Mouse (Mus musculus): Measurements from ENCODE around the gene 1110012L19Rik. TPM values are rescaled to one million over a fixed set of nuclear protein-coding genes. Genes with fewer than 3 reads are reported as not detected.
"Not testable (repeated sequence)": the region's sequence is repeated elsewhere in the genome, so short reads cannot be mapped to it uniquely, and the experiment has no call there.

Gene 1110012L19Rik
- total RNA-seq (2015; ENCODE audit: low replicate concordance): 4.6 and 14.1 TPM in 2 replicates
- total RNA-seq (2017; ENCODE audit: low replicate concordance): 3.4 and 3.5 TPM in 2 replicates

DNA sequence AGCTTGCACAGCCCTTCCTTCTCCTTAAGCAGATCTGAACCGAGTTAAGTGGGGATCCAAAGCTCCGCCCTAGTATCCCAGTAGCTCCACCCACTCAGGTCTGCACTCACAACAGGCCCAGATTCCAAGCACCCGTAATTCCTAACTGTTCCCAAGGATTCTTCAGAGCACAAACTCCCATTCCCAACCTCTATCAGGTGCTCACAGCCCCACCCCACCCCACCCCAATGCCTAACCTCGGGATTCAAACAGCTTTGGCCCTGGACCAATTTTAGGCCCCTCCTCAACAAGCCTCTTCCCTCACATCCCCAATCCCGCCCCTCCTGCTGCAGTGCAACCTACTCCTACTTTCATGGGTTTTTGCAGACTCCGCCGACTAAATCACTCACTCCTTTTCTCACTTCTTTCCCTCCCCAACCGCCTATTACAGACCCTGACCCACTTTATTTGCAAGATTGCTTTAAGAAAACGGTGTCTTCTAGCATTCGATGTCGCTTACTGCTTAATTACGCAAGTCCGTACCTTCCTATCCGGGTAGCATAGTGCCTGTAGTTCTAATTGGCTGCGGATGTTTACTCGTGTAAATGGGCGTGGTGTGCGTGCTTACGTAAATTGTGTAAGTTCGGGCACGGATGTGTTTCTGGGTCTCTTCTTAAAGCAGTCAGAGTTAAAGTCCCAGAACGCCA is at the start of gene 1110012L19Rik:
Gene 1110012L19Rik, plus strand, starts transcription at position 602 of the 686 bp plus-strand sequence.
- ATAC-seq (replicated peaks; ENCODE audit: low FRiP score, poor library complexity, severe bottlenecking): peak; percentile 96

DNA sequence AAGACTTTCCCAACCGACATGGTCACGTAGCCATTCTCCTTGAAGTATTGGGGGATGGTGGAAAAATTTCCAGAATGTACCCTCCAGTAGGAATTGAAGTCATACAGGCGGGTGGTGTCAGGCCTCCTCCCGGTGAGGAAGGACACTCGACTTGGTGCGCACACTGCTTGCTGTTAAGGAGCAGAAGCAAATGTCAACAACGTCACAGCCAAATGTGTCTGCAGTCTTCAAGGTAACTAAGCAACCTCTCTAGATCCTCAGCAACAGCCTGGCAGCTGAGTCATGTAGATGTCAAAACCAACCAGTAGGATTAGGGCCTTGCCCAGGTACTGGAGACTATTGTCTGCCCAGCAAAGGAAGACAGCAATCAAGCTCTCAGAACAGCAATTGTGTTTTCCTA is 22.7 kb upstream of the 1110012L19Rik start:
- no peak for ATAC-seq (replicated peaks; ENCODE audit: low FRiP score, poor library complexity, severe bottlenecking)

DNA sequence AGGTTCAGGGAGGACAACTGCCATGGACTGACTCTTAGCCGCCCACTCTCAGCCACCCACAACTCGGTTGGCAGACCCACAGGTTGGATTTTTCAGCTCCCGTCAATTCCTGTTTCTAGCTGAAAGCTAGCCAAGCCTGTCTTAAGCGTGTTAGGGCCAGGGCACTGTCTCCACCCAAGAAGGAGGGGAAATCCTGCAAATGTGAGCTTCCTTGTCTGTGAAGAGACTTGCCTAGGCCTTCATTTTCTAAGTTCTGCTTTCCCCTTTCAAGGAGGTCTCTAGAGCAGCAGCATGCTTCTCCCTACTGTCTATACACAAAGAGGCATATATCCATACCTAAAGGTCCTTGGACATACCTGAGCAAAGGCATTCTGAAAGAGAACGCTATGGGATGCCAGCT is 22.2 kb upstream of the 1110012L19Rik start:
- no peak for ATAC-seq (replicated peaks; ENCODE audit: low FRiP score, poor library complexity, severe bottlenecking)

DNA sequence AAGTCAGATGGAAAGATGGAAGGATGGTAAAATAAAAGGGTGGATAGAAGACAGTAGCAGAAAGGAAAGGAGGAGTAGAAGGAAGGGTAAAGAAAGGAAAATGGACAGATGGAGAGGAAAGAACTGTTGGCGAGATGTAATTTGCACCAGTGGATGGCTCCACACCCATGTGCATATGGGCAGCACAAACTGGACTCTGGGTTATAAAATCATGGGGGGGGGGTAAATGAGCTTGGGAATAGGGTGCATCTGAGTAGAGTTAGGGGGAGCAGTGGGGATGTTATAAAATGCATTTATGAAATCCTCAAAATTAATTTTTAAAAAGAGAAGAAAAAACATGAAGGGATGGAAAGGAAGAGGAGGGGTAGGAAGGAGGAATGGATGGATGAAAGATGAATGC is 21.5 kb upstream of the 1110012L19Rik start:
- ATAC-seq (replicated peaks; ENCODE audit: low FRiP score, poor library complexity, severe bottlenecking): no peak

DNA sequence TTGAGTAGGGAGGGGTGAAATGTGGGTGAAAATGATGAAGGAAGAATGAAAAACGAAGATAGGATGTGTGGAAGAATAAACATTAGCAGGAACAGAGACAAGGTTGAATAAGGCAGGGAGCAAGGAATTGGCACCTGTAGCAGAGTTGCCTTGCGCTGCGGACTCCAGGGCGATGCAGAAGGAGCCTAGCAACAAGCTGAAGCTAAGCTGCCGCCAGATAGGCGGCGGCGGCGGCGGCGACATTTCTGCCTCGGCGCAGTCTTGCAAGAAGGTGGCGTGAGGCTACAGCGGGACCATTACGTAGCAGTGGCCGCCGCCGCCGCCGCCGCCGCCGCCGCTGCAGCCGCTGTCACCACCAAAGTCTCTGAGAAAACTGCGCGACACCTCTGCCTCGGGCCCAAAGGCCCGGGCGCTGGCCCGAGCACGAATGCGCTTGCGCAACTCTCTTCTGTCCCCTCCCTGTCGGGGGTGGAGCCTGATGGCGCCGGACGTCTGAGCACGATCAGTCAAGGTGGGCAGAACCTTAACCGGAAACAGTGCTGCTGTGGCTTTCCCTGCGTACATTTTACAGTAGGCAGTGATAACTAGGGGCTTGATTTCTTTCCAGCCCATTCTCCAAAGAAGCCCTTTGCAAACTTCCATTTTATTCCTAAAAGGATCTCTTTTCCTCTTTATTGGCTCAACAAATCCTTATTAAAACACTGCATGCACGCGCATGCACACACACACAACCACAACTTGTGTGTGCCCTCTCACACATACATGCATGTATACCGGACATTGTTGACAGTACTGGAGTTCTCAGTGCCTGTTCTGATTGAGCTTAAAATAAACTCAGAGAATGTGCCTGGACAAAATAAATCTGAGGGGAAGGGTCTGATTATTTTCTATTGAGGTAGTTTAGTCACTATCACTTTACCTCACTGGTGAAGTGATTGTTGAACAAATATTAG is 20.7 kb upstream of the 1110012L19Rik start, which contains the start of gene Ids:
Gene Ids, minus strand, starts transcription at position 424 of the 953 bp plus-strand sequence.
- peak; percentile 99 for ATAC-seq (replicated peaks; ENCODE audit: low FRiP score, poor library complexity, severe bottlenecking)

DNA sequence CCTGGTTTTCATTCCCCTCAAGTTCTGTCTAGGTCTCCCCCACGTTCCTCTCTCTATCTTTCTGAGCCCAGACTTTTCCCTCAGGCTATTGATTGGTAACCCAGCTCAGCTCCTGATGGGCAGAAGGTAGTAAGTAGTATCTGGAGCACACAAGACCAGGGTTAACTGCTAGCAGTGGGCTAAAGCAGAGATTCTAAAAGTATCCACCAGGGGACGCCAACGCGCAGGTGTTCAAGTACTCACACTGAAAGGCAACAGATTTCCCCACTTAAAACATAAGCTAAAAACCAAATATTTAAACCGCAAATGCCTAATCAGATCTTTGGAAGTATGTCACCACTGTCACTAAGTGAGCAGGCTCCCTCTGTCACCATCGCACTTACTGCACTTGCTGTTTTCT is 15.9 kb upstream of the 1110012L19Rik start:
- ATAC-seq (replicated peaks; ENCODE audit: low FRiP score, poor library complexity, severe bottlenecking): not testable (repeated sequence)

DNA sequence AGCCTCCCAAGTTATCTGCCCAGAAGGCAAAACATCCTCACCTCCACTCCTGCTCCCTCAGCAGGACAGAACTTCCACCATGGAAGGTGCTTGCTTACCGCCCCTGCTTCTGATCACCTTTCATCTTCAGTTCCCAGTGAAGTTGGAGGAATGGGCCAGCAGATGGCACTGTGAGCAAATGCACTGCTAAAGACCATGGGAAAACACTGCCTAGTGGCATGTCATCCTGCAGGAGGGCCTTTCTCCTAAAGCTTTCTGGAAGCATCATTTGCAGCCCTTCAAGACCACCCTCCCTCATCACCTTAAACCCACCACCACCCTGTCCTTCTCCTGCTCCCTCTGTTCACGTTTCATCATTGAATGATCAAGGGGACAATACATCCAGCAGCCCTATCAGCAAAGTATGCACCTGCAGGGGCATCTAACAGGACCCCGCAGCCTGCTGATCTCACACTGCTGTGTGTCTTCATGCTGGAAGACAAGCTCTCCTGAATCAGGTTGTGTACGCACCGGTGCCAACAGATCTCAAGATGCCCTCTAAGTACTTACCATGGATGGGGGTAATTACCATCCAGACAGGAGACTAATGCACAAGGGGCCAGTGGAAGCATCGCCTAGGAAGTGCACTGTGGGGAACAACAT is 11.1 kb upstream of the 1110012L19Rik start:
- ATAC-seq (replicated peaks; ENCODE audit: low FRiP score, poor library complexity, severe bottlenecking): not testable (repeated sequence)

DNA sequence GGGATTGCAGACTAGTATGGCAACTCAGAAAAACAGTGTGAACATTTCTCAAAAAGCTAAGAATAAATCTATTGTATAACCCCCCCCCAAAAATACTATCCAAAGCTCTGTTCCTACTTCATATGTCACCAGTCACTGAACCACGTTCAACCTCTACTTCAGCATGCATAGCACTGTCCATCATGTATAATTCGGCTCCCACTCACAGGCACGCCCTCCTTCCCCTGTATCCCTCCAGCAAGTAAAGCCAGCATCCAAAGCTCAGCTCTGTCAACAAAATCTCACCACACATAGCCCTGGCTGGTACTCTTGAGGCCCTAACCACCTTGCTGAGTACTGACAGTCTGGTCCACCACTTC is 781 bp upstream of the 1110012L19Rik start:
- ATAC-seq (replicated peaks; ENCODE audit: low FRiP score, poor library complexity, severe bottlenecking): no peak

DNA sequence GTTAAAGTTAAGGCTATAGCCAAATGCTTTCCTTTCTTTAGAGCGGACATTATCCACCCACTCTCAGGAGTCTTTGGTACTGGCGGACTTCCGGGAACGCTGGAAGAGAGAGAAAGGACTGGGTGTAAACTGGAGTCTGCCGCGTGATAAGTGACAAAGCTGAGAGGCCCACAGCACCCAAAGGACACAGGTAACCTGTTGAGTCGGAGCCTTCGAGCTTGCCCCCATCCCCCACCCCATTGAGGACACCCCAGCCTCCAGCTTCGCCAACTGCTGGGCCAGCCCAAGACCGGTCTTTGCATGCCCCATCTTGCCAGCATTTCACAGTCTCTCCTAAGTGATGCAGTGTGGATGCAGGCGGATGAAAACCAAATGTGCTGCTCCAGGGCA is 280 bp downstream of the 1110012L19Rik start:
- peak; percentile 72 for ATAC-seq (replicated peaks; ENCODE audit: low FRiP score, poor library complexity, severe bottlenecking)

DNA sequence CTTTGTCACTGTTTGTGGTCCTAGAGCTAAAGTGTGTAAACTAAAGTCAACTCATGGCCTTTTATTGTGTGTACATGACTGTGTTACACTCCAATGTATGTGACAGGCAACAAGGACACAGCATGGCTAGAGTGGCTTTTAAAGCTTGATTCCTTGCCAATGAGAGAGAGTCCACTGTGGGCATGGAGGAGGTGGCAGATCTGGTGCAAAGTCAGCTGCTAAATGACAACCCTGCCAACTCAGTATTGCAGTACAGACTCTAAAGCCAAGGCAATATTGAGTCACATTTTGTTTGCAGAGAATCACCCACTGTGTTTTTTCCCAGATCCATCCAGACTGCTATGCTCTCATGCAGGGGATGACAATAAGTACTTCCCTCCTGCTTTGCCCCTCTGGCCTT is 7.0 kb downstream of the 1110012L19Rik start:
- not testable (repeated sequence) for ATAC-seq (replicated peaks; ENCODE audit: low FRiP score, poor library complexity, severe bottlenecking)

DNA sequence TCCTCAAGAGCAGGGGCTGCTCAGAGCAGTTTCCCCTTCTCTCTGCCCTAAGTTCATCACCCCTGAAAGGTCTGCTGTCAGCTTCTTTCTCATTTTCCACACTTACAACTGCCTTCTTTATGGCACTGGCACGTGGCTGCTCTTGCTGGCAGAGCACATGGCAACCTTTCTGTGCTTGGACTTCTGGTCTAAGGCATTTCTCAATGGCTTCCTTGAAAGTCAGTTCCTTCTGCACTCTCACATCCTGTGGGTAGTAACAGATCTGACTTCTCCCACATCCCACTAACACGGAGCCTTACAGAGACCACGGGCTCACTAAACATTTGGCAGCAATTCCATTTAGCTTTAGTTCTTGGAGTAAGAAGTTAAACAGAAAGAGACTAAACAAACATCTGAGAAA is 39.8 kb downstream of the 1110012L19Rik start:
- not testable (repeated sequence) for ATAC-seq (replicated peaks; ENCODE audit: low FRiP score, poor library complexity, severe bottlenecking)

Other genes starting within 250 kb of the 1110012L19Rik start
- gene Ids, start 20.8 kb upstream of the 1110012L19Rik start, total RNA-seq (2015; ENCODE audit: low replicate concordance): 8.0 and 12.3 TPM in 2 replicates
- gene Ids, start 20.8 kb upstream of the 1110012L19Rik start, total RNA-seq (2017; ENCODE audit: low replicate concordance): 1.7 TPM in 1 of 2 replicates, not detected in the other
- gene Tmem185a, start 91.3 kb downstream of the 1110012L19Rik start, total RNA-seq (2015; ENCODE audit: low replicate concordance): 7.5 and 15.1 TPM in 2 replicates
- gene Tmem185a, start 91.3 kb downstream of the 1110012L19Rik start, total RNA-seq (2017; ENCODE audit: low replicate concordance): 4.2 TPM in 1 of 2 replicates, not detected in the other

All from erythroid progenitor cell, adult 5-6 weeks (primary cell).